Mouse (Mus musculus) small intestine, adult 2 months (tissue): Measurements from ENCODE around the gene Use1. TPM values are rescaled to one million over a fixed set of nuclear protein-coding genes. Genes with fewer than 3 reads are reported as not detected.
A peak's percentile ranks its signal among the peaks of the same experiment; 100 is the strongest.

Source experiments
- H3K27ac ChIP-seq: fragments of 200-500 bp; 2 replicates; pipeline ENCODE4 v1.5.1; 2012; ENCODE audit warnings: low read depth, low read length, control low read depth, inconsistent platforms; ENCODE audit not compliant: insufficient read depth
- H3K27me3 ChIP-seq: fragments of 200-500 bp; 2 replicates; pipeline ENCODE4 v1.6.1; 2012; ENCODE audit warnings: mild to moderate bottlenecking, moderate library complexity, low read length, inconsistent platforms; ENCODE audit not compliant: control insufficient read depth, insufficient read depth
- H3K36me3 ChIP-seq: fragments of 200-500 bp; 2 replicates; pipeline ENCODE4 v1.6.1; 2012; ENCODE audit warnings: mild to moderate bottlenecking, low read length, control low read depth, inconsistent platforms; ENCODE audit not compliant: control insufficient read depth, insufficient read depth
- H3K4me1 ChIP-seq: fragments of 200-500 bp; 2 replicates; pipeline ENCODE4 v1.6.1; 2012; ENCODE audit warnings: low read length, inconsistent platforms, mixed read lengths; ENCODE audit not compliant: control insufficient read depth, insufficient read depth, insufficient read length
- H3K4me3 ChIP-seq: fragments of 200-500 bp; 2 replicates; pipeline ENCODE4 v1.5.1; 2012; ENCODE audit warnings: low read depth, mild to moderate bottlenecking, control low read depth, inconsistent platforms, low read length, moderate library complexity
- CTCF ChIP-seq: fragments of 200-500 bp; IDR thresholded peaks from 2 replicates; pipeline ENCODE4 v1.5.1; 2012; ENCODE audit warnings: low read depth, mild to moderate bottlenecking, control low read depth, inconsistent platforms, low read length, moderate library complexity, mixed read lengths; ENCODE audit not compliant: insufficient replicate concordance, insufficient read length; ENCODE audit errors: extremely low read depth
- POLR2A ChIP-seq: fragments of 200-500 bp; IDR thresholded peaks from 2 replicates; pipeline ENCODE4 v1.6.1; 2012; ENCODE audit warnings: low read depth, mild to moderate bottlenecking, control low read depth, inconsistent platforms, low read length, moderate library complexity
- WGBS: fragments of 180-500 bp; shearing (Covaris S2); methylation state at CpG from one replicate; pipeline ENCODE4 v1.1.7; 2018; 5-methylcytosine and 5-hydroxymethylcytosine counted together
- polyA plus RNA-seq: library from polyadenylated mRNA; depleted of rRNA; stranded (reverse); fragments of >200 nt; gene quantifications from 2 replicates; pipeline ENCODE4 v1.2.3, GENCODE M21; 2012

Use1 gene
- polyA plus RNA-seq, 1 experiment: 101 TPM

DNA sequence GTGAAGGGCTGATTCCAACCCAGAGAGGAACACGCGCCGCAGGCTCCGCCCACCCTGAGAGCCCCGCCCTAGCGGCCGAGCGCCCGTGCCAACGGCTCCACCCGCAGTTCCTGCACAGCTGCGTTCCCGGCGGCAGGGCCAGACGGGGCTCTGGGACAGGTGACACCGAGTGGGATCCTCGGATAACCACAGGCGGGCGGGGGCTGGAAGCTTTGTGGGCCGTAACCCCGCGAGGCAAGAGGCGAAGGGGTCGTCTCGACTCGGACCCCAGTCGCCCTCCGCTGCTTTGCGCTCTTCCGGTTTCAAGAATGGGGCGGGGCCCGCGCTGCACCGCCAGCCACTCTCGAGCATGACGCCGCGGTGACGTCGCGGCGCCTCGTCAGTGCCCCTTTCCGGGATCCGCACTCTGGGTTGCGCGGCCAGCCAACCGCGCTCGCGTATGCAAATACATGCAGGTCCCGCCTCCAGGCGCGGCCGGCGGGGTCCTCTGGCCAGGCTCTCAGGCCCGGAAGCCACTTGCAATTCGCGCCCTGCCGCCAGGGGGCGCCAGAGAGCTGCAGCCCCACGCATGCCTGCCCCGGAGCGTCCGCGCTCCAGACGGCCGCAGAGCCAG, 4.7 kb downstream of the Use1 start, which contains the start of gene Ocel1:
Ocel1 (plus strand) TSS at position 63 of the 613 bp plus-strand sequence.
- WGBS: under 1% methylated on average over 68 of the region's 68 CpGs

DNA sequence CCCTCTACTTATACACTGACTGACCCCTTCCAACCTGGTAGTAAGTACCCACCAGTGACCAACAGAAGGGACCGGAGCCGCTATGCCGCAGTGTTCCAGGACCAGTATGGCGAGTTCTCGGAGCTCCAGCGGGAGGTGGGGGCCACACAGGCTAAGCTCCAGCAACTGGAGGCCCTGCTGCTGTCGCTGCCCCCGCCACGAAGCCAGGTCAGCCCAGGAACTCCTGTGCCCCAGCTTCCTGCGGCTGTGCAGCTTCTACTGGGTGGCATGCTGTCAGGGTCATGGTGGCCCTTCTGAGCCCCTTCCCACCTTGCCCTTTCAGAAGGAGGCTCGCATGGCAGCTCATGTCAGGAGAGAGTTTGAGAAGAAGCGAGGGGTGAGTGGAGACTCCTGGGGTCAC, 5.8 kb downstream of the Use1 start:
- WGBS: 90% methylated on average over 12 of the region's 12 CpGs
- peaks cover 28% of the 10 kb centered on the region for H3K36me3 ChIP-seq
- no peak overlapping the region for H3K4me3 ChIP-seq
- H3K27ac ChIP-seq: no peak overlapping the region
- no peaks in the 10 kb centered on the region for H3K27me3 ChIP-seq
- no peak for TF ChIP-seq CTCF
- TF ChIP-seq POLR2A: no peak
- H3K4me1 ChIP-seq: peaks cover 28% of the 10 kb centered on the region

More for the DNA sequence above, 4.7 kb downstream of the Use1 start, which contains the start of gene Ocel1:
- H3K36me3 ChIP-seq: peaks cover 28% of the 10 kb centered on the region
- H3K4me1 ChIP-seq: peaks cover 22% of the 10 kb centered on the region
- H3K4me3 ChIP-seq: peak within 1 kb of the TSS; percentile 72
- peak within 1 kb of the TSS; percentile 81 for H3K27ac ChIP-seq
- TF ChIP-seq POLR2A: peak; percentile 68; the same call in 1 of the 2 replicates
- TF ChIP-seq CTCF: peak; percentile 98
- no peaks in the 10 kb centered on the region for H3K27me3 ChIP-seq

DNA sequence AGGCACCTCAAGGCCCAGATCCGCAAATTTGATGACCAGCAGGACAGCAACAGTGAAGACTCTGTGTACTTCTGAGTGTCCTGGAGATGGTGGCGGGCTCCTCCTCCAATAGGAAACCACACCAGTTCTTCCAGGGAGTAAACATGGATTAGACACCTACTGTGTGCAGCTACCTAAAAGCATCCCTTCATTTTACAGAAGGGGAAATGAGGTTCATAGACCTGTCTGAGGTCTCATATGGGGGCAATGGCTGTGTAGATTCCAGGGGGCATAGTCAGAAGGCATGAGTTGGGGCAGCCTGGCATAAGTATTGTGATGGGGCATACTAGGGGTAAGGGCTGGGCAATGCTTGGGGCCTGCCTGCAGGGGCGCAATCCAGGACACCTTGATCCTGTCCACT, 6.4 kb downstream of the Use1 start:
- H3K36me3 ChIP-seq: peaks cover 31% of the 10 kb centered on the region
- TF ChIP-seq CTCF (no peak), POLR2A (no peak)
- H3K27ac ChIP-seq: no peak overlapping the region
- 92% methylated on average over 3 of the region's 3 CpGs for WGBS
- H3K4me1 ChIP-seq: peaks cover 28% of the 10 kb centered on the region
- H3K4me3 ChIP-seq: no peak overlapping the region
- H3K27me3 ChIP-seq: no peaks in the 10 kb centered on the region

GRCm38 (mm10) chr8:71374616-71375206, 8.1 kb downstream of the Use1 start:
- no peak for TF ChIP-seq POLR2A
- TF ChIP-seq CTCF: no peak
- Histone ChIP-seq H3K36me3 (peaks cover 32% of the 10 kb centered on the region), H3K4me3 (no peak overlapping the region), H3K27me3 (no peaks in the 10 kb centered on the region), H3K4me1 (peaks cover 35% of the 10 kb centered on the region), H3K27ac (no peak overlapping the region)
- WGBS: 79% methylated on average over 17 of the region's 17 CpGs

DNA sequence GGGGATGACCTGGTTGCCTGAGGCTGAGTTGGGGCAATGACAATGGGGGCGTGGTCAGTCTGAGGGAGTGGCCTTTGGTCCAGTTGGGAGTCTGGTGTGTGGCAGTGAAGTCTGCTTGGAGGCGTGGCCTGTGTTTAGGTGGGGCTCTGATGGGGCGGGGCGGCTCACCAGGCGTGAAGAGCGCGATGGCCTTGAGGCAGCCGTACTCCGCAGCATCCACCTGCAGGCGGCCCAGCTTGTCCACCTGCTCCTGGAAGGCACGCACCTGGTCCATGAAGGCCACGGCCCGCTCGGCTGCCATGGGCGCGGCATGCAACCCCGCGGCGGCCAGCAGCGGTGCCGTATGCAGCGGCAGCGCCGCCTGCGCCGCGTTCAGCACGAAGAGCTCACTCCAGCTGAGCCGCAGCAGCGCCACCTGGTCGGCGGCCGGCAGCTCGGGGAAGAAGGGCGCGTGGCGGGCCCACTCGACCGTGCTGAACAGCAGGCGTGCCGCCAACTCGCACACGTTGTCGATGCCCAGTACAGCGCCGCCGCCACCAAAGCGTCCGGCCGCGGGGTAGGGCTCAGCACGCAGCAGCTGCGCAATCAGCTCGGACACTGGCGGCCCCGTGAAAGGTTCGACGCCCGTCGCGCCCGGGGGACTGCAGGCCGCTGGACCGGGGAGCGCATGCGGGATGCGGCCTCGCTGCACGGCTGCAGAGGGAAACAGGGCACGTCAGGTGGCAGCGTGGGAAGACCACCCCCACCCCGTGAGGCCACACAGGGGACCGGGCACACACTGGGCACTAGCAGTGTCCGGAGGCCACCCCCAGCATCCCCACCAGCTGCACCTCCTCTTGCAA, 9.2 kb downstream of the Use1 start:
- 15% methylated on average over 74 of the region's 74 CpGs for WGBS
- Histone ChIP-seq H3K27ac (peak overlapping the region; percentile 46), H3K36me3 (peaks cover 30% of the 10 kb centered on the region), H3K4me1 (peaks cover 38% of the 10 kb centered on the region), H3K27me3 (no peaks in the 10 kb centered on the region), H3K4me3 (peak overlapping the region; percentile 53)
- no peak for TF ChIP-seq CTCF
- no peak for TF ChIP-seq POLR2A

GRCm38 (mm10) chr8:71376423-71377030, 9.9 kb downstream of the Use1 start:
- TF ChIP-seq POLR2A (no peak), CTCF (no peak)
- H3K27ac ChIP-seq: no peak overlapping the region
- H3K36me3 ChIP-seq: peaks cover 30% of the 10 kb centered on the region
- peak overlapping the region; percentile 53; the same call in 1 of the 2 replicates for H3K4me3 ChIP-seq
- no peaks in the 10 kb centered on the region for H3K27me3 ChIP-seq
- WGBS: 54% methylated on average over 8 of the region's 8 CpGs
- H3K4me1 ChIP-seq: peaks cover 38% of the 10 kb centered on the region

- Histone ChIP-seq H3K36me3 (peaks cover 20% of the 10 kb centered on the region), H3K4me1 (peaks cover 49% of the 10 kb centered on the region), H3K27ac (no peak overlapping the region), H3K27me3 (no peaks in the 10 kb centered on the region), H3K4me3 (no peak overlapping the region)
- TF ChIP-seq POLR2A (no peak), CTCF (no peak)
- 80% methylated on average over 4 of the region's 4 CpGs for WGBS
These were observed 12.4 kb downstream of the Use1 start for GRCm38 (mm10) chr8:71379008-71379407.
